Mouse (Mus musculus) embryo, embryonic 10 days (tissue): ENCODE results near the gene Rhebl1.
A peak's percentile ranks its signal among the peaks of the same experiment; 100 is the strongest.
"Not testable (repeated sequence)": the region's sequence is repeated elsewhere in the genome, so short reads cannot be mapped to it uniquely, and the experiment has no call there.

Experiments
- DNase-seq: peaks from one replicate; pipeline ENCODE4 v3.0.0-alpha.2; 2015; ENCODE audit warnings: low spot score

Gene Rhebl1

GRCm38 (mm10) chr15:98893940-98894745 lies at the start of gene Rhebl1:
Rhebl1 (minus strand) TSS chr15:98894540.
- DNase-seq: peak; percentile 48

- no peak for DNase-seq
Measured at GRCm38 (mm10) chr15:98943133-98943532, 48.8 kb upstream of the Rhebl1 start.

- no peak for DNase-seq
Measured at GRCm38 (mm10) chr15:98942081-98942480, 47.7 kb upstream of the Rhebl1 start.

- no peak for DNase-seq
Measured at GRCm38 (mm10) chr15:98941539-98941938, 47.2 kb upstream of the Rhebl1 start.

- no peak for DNase-seq
Measured at GRCm38 (mm10) chr15:98940816-98941215, 46.5 kb upstream of the Rhebl1 start.

GRCm38 (mm10) chr15:98934217-98934839 lies 40.0 kb upstream of the Rhebl1 start, which contains the start of gene Tuba1b:
Tuba1b (minus strand) TSS chr15:98934565.
- peak; percentile 92 for DNase-seq

- peak; percentile 98 for DNase-seq
Measured at GRCm38 (mm10) chr15:98933833-98934216, 39.5 kb upstream of the Rhebl1 start.

- DNase-seq: peak; percentile 38
Measured at GRCm38 (mm10) chr15:98933004-98933671, 38.8 kb upstream of the Rhebl1 start.

- DNase-seq: peak; percentile 28
Measured at GRCm38 (mm10) chr15:98930998-98931397, 36.7 kb upstream of the Rhebl1 start.

GRCm38 (mm10) chr15:98930017-98930734 lies 35.8 kb upstream of the Rhebl1 start:
- peak; percentile 27 for DNase-seq

GRCm38 (mm10) chr15:98928598-98929240 lies 34.4 kb upstream of the Rhebl1 start:
- peak; percentile 92 for DNase-seq

GRCm38 (mm10) chr15:98927566-98927965 lies 33.2 kb upstream of the Rhebl1 start:
- no peak for DNase-seq

- no peak for DNase-seq
Measured at GRCm38 (mm10) chr15:98924682-98925081, 30.3 kb upstream of the Rhebl1 start.

- no peak for DNase-seq
Measured at GRCm38 (mm10) chr15:98923031-98923537, 28.7 kb upstream of the Rhebl1 start.

GRCm38 (mm10) chr15:98922581-98922980 lies 28.2 kb upstream of the Rhebl1 start:
- DNase-seq: no peak

- no peak for DNase-seq
Measured at GRCm38 (mm10) chr15:98921510-98921909, 27.2 kb upstream of the Rhebl1 start.

GRCm38 (mm10) chr15:98918499-98918895 lies 24.2 kb upstream of the Rhebl1 start:
- not testable (repeated sequence) for DNase-seq

GRCm38 (mm10) chr15:98917538-98918498 lies 23.5 kb upstream of the Rhebl1 start, which contains the start of gene Lmbr1l:
Lmbr1l (minus strand) TSS chr15:98918231.
- peak; percentile 99 for DNase-seq

GRCm38 (mm10) chr15:98917091-98917490 lies 22.8 kb upstream of the Rhebl1 start:
- DNase-seq: peak; percentile 54

- DNase-seq: no peak
Measured at GRCm38 (mm10) chr15:98916016-98916415, 21.7 kb upstream of the Rhebl1 start.
